Mouse (Mus musculus) lung, postnatal 10 days (tissue): ENCODE measurements around the gene Vars.
"Not testable (repeated sequence)": the region's sequence is repeated elsewhere in the genome, so short reads cannot be mapped to it uniquely, and the experiment has no call there.

Source experiments
- DNase-seq: peaks from one replicate; pipeline ENCODE4 v3.0.0; 2021

Gene Vars

GRCm38 (mm10) chr17:35026206-35026605, 25.4 kb downstream of the Vars start:
- no peak for DNase-seq

DNA sequence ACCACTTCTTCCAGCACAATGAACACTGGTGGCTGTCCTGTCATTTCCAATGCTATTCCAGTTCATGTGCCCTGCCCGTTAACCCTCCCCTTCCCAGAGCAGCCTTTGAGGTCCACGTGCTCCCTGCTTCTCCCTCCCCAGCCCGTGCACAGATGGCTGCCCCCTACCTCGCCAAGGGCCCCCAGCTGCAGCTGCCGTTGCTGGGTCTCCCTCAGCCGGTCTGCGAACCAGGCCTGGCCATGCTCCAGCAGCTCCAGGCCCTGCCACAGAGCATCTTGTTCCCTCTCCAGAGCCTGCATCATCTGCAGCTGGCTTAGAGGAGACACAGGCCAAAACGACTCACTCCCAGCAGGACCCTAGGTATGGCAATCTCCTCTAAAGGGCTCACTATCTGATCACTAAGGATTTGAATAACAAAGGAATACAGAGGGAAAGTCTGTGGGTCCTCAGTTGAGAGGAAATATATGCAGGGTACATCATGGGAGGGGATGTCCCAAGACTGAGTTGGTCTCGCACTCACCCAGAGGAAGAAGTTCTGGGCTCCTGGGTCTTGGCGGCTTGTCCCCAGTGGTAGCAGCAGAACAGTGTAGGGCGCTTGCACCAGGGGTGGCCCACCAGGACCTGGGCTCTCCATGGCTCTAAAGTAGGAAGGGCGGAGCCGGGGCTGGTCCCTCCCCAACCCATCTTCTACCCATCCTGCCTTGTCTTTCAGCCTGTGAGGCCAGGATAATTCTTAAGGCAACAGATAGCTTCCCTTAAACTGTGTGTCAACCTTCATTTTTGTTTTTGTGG, 26.7 kb downstream of the Vars start, which contains the start of gene Sapcd1:
Sapcd1 (minus strand) TSS at position 740 of the 792 bp plus-strand sequence.
- no peak for DNase-seq

- DNase-seq, result no peak
These were observed 27.5 kb downstream of the Vars start for GRCm38 (mm10) chr17:35028315-35028714.

DNA sequence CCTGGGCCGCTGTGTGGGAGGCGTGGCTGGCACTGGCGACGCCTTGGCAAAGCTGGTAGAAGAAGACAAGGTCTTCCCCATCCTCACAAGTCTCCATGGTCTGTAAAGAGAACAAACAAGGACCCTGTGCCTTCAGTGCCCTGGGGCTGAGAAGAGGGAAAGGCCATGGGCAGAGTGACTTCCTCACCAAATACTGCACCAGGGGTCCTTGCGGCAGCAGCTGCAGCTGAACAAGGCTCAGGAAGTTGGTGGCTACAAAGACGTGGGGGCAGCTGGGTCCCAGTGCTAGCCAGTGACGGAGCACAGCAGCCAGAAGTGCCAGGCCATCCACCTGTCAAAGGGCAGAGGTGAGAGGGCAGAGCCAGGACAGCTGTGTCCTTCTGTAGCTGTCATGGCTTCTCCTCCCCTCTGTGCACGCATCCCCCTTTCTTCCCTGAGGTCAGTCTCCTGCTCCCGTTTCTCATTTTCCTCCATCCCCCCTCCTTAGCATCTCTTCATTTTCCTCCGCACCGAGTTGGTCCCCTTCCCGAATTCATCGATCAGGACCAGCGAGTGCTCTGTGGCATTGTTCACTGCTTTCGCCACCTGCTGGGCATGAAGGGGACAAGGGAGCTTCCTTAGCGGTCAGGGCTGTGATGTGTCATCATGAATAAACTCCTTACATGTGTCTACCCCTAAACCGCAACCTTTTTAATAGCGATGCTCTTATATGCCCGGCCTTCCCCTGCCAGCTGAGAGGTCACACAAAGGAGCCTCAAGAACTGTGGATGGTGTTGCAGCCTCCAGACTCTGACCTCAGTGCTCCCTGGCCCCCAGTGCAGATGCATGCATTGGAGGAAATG, 29.1 kb downstream of the Vars start:
- peak; percentile 42 for DNase-seq

DNA sequence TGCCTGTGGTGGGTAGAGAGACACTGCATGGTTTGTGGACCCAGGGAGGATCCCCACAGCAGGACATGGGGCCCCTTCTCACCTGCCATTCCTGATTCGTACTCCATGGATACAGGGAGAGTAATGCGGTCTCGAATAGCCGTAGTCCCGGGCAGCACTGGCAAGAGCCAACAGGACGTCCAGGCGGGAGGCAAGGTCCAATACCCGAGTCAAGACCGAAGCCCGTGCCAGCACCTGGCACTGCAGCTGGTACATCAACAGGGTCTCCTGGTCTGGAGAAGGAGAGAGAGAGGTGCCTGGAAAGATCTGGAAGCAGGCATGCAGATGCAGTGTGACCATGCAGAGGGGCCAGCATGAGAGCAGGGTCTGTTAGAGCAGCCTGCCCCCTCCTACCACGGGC, 30.5 kb downstream of the Vars start:
- DNase-seq, result no peak

DNA sequence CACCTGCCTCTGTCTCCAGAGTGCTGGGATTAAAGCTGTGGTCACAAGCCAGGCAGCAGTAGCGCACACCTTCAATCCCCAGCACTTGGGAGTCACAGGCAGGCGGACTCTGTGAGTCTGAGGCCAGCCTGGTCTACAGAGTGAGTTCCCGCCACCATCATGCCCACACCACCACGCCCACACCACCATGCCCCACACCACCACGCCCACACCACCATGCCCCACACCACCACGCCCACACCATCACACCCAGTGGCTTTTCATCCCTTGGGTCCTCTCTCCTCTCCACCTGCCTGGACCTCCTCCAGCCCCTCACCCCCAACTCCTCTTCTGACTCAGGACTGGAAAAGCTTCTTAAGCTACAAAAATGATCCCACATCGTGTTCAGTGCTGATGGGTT, 31.1 kb downstream of the Vars start:
- DNase-seq, result no peak

DNA sequence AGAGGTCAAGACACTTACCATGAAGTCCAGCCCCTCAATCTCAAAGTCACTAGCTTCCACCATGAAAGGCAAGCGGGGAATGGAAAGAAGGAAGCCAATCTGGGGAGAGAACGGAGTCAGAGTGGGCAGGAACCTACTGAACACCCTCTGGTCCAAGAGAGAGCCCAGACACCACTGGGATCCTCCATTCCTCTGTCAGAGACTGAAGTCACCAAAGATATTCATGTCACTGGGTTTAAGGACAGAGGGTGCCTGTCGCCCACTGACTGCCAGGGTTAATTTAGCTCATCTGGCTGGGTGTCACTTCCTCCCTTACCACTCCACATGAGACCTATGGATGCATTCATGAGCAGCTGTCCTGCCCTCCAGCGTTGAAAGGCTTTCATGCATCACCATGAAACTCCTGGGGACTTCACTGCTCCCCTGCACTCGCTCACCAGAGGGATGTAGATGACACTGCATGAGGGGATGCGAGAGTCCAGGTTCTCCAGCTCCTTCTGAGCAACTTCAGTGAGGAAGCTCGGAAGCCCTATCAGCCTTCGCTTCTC, 31.6 kb downstream of the Vars start:
- DNase-seq, result no peak

GRCm38 (mm10) chr17:35033703-35034102, 32.9 kb downstream of the Vars start:
- DNase-seq, result not testable (repeated sequence)

- DNase-seq, result no peak
These were observed 34.1 kb downstream of the Vars start for GRCm38 (mm10) chr17:35034896-35035295.

DNA sequence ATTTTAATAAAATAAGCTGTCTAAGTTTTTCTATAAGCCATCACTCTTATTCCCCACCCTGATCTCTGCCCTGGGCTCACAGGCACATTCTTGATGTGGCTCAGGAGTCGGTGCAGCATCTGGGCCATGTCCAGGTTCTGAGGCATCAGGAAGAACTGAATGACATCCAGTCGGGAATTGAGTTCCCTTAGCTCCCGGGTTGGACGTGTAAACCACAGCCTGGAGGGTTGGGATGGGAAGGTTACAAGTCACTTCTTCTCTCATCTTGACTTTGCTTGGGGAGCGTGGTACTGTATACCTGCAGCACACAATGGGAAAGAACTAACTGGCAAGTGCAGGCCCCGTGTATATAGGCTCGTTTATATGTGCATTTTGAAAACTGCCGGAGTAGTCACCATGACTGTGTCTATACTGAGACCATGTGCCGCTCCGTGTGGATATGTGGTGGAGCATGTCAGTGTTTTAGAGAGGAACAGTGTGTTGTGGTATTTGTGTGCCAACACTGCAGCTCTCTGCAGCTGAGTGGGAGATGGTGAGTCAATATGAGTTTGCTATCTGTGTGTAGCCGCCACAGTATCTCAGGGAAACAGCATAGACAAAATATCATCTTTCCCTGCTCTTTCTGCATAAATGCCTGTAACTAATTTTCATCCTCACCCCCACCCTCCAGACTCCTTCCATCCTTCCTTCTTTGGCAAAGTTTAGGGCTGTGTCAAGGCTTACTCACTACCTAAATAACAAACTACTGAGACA, 38.5 kb downstream of the Vars start:
- no peak for DNase-seq

DNA sequence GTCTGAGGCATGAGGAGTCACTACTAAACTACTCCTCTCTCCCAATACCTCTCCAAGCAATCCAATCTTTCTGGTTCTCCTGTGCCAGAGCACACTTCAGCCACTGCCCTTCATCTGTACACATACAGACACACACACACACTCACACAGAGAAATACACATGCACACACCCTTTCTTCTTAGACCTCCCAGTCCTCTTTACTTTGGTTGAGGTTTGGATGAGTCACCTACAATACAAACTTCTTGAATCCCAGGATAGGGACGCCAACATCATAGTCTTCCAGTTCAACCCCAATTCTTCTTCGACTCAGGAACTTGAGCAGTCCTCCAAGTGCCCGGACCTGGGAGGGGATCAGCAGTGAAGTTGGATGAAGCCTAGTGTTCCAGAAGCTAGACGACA, 43.0 kb downstream of the Vars start:
- no peak for DNase-seq

DNA sequence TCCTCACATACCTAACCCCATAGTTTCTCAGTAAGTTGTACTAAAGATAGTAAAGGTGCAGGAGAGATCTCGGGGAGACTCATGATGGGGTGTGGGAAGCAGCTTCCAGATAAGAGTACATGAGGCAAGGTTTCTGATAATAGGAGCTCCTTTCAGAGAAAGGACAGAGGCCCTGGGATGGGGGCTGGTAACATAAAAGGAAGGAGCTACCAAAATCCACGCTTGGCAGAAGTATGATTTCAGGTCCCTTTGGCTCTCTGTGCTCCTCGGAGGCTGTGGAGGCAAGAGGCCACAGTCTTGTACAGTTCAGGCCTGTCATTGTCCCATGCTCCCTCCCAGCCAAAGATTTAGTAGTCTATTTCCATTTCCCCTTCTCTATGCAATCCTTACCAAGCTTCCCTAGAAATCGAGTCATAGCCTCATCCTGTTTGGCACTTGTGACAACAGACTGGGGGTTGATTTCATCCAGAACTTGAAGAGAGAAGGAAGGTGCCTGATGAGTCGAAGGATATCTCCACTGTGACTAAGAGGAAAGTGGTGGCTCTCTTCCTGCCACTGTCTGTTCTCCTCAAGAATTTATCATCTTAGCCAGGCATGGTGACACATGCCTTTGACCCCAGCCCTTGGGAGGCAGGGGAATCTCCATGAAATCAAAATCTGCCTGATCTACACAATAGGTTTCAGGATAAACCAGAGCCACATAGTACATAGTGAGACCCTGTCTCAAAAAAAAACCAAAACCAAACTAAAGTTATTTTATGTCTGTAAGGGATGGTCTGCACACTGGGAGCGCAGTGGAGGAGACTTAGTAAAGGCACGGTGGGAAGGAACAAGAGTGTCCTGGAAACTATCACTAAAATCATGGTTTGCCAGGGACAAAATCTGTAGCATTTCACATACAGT, 44.4 kb downstream of the Vars start:
- no peak for DNase-seq

DNA sequence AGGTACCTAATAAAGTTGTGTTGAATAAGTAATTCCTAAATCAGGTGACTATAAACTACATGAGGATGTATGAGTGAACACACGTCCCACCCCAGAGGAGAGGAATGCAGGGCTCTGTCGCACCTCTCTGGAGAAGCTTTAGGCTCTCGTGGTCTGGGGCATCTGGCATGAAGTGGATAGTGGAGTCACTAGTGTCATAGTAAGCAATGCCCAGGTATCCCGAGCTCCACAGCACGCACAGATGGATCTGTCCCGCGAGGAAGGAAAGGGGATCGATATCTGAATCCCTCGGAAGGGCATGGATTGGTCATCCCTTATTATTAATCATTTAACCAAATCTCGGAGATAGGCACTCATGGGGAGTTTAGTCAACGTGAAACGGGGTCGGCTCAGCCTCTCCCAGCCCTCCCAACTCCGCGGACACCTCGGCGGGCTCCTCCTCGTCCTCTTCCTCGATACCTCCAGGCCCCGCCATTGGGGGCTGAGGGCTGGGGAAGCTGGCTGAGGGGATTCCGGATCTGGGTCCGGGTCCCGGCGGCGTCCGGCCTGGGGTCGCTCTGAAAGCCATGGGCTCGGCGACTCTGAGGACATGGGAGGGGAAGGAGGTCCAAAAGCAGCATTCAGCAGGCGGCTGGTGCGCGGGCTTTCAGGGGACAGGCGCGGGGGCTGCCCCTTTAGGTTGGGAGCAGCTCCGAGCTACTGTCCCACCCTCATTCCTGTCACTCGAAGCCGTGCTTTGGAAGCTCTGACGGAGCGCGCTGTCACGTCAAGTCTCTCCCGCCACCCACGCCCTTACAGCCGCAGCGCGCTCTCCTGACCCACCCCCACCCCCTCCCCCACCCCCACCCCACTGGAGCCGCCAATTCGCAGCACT, 45.3 kb downstream of the Vars start:
- DNase-seq, result no peak

- peak; percentile 98 for DNase-seq
These were observed 46.1 kb downstream of the Vars start, which contains the start of gene Msh5 for GRCm38 (mm10) chr17:35046681-35047455. Msh5 (minus strand) TSS chr17:35046745.

GRCm38 (mm10) chr17:35047688-35048087, 46.9 kb downstream of the Vars start:
- DNase-seq, result no peak

GRCm38 (mm10) chr17:35048149-35048931, 47.6 kb downstream of the Vars start:
- peak; percentile 35 for DNase-seq

DNA sequence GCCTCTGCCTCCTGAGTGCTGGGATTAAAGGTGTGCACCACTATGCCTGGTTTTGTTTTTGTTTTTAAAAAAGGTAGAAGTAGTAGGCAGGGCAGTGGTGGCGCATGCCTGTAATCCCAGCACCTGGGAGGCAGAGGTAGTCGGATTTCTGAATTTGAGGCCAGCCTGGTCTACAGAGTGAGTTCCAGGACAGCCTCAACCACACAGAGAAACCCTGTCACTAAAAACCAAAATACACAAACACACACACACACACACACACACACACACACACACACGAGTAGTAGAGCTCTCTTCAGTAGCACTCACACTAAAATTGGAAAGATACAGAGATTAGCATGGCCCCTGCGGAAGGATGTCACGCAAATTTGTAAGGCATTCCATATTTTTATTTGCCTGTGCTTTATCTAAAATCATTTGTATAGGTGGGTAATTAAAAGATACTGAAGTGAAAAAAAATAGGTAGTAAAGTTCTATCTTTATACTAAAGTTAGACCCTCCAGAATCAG, 48.2 kb downstream of the Vars start:
- no peak for DNase-seq

DNA sequence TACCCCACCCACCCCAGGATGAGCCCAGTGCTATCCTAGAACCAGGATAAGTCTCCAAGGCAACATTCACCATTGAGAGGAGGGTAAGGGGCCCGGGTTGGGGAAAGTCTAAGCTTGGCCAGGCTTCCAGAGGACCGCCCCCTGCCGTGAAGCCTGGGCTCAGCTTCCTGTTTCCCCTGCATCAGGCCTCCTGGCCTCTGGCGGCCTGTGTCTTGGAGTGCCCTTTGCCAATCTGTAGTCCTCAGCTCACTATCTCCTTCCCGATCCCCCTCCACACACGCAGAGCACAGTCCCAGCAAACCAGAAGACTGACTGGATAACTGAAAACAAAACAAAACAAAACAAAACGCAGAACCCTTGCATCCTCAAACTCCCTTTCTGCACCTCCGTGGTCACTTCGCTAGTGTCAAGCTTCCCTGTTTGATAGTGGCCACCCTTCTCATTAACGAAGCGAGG, 48.8 kb downstream of the Vars start, which contains the start of gene Clic1:
Clic1 (plus strand) TSS at position 406 of the 456 bp plus-strand sequence.
- peak; percentile 80 for DNase-seq
